Mouse (Mus musculus) hematopoietic stem cell, adult 5-6 weeks (primary cell): ENCODE data around the gene Rubcnl. TPM values are rescaled to one million over a fixed set of nuclear protein-coding genes. Genes with fewer than 3 reads are reported as not detected.
A peak's percentile ranks its signal among the peaks of the same experiment; 100 is the strongest.

Experiments
- ATAC-seq, 2 experiments: fragments of 125-278 bp in 1 of 2; replicated peaks in 1 of 2; 2 replicates each; pipeline ENCODE4 v1.8.0; 2016 to 2017; ENCODE audit warnings: inconsistent platforms in 2 of 2, mild to moderate bottlenecking in 2 of 2, moderate number of reproducible peaks in 2 of 2, low read depth in 1 of 2, moderate TSS enrichment in 1 of 2; ENCODE audit not compliant: low FRiP score in 2 of 2, poor library complexity in 2 of 2, severe bottlenecking in 2 of 2, insufficient read depth in 1 of 2, low TSS enrichment in 1 of 2
- total RNA-seq: library from RNA; stranded (forward); fragments of 172-1452, 232-1000 nt; gene quantifications from 2 replicates; pipeline ENCODE4 v1.2.3, GENCODE M21; 2017

Gene Rubcnl
- total RNA-seq, 1 experiment from 2014 or later = 5.2 TPM

DNA sequence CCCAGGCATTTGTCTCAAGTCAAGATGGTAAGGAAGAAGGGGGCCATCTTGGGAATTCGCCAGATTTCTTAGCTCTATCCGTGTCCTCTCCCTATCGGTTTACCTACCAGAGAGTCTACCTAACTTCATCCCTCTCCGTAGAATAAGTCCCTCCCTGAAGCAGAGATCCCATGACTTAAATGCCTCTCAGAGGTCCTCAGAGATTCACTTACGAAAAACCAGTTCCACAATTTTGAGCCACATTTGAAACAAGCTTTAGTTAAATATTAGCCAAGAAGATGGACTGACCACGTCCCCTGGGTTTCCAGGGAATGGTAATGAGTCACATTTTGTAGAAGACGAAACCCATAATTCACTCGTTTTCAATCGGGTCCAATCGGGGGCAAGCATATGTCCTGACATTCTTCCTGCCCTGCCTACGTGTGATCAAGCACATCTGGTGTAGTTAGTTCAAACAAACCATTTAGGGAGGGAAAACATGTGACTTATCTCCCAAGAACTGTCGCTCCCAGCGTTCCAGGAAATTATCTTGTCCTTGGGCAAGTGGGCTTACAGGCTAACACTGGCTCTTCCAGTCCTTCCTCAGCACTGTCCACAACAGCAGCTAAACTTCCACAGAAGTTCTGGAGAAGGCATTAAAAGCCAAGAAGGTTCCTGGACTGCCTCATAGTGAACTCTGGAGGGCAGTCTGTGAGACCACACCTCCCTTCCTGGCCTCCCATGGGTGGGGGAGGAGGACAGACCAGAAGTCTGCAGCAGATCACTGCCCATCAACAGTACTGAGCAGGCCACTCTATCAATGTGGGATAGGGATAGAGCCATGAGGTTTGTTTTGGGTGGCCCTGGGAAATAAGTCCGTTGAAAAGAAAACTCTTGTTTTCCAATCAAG, 38.9 kb downstream of the Rubcnl start:
- ATAC-seq = no peak

DNA sequence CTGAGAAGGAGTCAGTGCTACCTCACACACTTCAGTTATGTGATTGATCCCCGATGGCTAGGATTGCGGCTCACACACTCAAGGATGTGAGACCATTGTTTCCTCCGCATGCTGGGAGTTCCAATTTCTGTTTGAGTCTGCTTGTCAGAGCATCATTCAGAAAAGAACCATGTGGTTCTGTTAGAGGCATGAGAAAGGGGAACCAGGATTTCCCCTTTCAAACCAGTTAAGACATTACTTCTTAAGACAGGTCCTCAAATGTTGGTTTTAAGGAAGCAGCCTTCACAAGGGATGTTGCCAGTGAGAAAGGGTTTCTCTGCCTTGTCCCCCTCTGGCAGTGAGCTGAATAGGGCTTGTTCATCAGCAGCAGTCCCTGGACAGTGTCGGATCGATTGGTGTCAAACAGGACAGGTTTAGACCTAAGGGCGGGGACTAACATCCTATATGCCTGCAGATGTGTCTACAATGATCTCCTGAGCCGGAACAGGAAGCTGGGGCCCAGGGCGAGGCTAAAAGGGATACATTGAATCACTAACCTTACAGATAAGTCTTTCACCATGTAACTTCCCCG, 41.1 kb downstream of the Rubcnl start:
- ATAC-seq = peak; percentile 72 to 75

DNA sequence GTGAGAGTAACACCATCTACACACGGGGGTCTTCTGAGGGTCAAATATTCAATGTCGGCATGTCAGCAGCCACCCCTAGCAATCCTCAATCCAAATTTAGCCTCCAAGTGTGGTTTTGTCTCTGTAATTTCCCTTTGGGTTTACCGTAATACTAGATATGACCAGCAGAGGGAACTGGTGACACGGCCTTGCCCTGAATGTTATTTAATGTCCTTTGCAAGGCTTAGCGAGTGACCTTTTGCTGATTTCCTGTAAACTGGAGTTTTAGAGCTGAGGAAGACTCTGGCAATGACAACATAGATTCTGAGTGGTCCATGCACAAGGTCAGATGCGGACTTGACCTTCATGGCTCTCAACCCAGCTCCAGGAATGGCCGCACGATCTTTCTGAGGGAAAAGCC, 44.7 kb downstream of the Rubcnl start:
- ATAC-seq = peak; percentile 37 to 54; a peak in 1 of 4 replicates

DNA sequence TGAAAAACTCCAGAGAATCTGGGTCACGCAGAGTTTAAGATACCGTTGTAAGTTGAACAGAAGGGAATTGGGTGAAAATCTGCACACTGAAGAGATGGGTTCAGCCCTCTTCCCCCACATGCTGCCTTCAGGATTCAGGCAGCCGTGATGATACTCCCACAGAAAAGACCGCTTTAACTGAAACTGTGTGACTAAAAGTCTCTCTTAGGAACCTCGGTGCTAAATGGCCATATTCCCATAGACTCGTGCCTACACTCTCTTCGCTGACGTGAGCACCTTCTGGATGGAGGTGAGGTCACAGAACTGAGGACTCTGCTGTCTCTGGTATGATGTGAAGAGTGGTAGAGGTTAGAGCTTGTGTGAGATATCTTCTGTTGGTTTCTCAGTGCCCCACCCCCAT, 48.1 kb downstream of the Rubcnl start:
- no peak for ATAC-seq

DNA sequence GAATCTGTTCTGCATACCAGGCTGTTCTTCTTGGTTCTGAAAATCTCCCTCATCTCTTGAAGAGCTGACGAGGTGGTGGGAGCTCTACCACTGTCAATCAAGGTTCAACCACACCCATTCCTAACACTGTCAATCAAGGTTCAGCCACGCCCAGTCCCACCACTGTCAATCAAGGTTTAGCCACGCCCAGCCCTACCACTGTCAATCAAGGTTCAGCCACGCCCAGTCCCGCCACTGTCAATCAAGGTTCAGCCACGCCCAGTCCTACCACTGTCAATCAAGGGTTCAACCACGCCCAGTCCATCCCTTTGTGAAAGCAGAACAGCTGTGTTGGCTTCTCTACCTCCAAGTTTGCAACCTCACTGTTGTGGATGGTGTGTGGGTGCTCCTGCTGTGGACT, 48.7 kb downstream of the Rubcnl start:
- ATAC-seq = peak in 1 of 2 experiments; percentile 27; a peak in 2 of 4 replicates

DNA sequence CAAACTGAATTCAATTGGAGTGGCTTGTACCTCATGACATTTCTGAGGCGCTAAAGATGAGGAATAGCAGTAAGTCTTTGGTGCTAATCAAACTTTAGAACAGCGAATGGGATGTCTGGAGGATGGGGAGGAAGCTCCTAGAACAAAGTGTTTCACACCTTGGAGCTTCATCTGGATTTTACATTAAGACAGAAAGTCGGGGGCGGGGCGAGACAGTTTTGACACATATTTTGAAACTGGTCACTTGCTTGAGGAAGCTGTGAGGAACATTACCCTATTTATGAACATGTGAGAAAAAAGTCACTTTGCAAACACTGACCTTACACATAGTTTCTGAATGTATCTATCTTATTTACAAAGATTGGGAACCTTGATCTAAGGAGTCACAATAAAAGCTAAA, 49.4 kb downstream of the Rubcnl start:
- no peak for ATAC-seq

DNA sequence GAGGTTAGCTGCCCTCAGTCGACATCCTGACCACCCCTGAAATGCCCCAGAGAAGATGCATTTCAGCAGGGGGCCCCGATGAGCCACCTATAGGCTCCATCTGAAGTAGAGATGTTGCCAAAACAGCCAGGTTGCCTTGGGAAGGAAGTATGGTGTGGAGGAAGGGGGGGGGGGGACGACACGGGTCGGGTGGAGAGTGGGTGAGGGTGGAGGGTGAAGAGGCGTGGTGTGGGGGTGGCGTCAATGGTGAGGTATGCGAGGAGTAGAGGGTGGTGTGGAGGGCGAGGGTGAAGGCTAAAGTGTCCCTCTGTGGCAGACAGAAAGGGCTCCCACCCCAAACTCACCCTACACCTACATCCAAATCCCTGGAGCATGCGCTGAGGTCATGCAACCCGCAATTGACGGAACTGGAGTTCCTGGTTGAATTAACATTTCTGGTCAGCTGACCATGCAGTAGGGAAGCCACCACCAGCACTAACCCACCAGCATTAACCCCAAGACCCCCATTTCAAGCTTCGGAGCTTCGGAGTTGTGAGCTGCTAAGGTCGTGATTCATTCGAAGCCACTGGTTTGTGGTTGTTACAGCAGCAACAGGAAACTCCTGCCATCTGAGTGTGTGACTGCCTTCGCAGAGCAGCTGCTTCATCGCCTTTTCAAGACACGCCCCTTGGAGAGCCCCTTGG, 52.7 kb downstream of the Rubcnl start:
- ATAC-seq = peak; percentile 74 to 76

DNA sequence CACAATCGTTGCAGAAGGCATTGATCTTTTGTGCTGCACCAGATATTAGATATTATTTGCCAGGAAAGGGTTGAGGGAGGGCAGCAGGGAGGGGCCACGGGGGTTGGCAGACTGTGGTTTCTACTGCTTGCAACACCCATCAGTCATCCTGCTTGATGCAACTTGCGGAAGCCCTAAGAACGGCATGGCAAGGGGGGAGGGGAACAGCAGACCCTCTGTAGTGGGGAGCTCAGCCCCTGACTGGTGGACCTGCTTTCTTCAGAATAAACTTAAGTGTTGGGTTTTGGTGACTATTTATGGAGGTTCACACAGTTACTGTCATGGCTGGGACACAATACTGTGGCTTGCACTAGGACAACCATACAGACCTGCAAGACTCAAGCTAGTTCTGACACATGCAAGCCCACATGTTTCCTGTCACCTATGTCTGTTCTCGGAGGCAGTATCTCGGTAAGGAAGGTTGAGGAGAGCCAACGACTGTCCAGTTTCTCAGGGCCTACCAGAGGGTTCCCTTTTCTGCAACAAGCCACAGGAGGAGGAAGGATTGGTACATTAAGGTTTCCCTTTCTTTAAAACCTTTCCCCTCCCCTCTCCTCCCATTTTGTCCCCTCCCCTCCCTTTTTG, 53.6 kb downstream of the Rubcnl start:
- peak; percentile 69 to 75 for ATAC-seq

DNA sequence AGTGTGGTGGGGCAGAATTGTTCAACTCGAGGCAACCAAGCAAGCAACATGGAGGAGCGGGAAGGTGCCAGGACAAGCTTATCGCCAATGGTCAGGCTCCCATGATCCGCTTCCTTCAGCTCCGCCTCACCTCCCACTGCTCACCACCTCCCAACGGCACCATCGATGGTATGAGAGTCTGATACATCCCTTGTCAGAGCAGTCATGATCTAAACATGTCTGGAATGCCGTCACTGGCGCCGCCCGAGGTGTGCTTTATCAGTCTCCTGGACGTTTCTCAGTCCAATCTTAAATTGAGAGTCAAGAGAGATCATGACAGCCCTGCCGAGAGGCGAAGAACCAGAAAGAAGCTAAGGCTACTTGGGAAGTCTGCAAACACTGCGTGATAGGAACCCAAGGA, 55.3 kb downstream of the Rubcnl start:
- ATAC-seq = no peak

DNA sequence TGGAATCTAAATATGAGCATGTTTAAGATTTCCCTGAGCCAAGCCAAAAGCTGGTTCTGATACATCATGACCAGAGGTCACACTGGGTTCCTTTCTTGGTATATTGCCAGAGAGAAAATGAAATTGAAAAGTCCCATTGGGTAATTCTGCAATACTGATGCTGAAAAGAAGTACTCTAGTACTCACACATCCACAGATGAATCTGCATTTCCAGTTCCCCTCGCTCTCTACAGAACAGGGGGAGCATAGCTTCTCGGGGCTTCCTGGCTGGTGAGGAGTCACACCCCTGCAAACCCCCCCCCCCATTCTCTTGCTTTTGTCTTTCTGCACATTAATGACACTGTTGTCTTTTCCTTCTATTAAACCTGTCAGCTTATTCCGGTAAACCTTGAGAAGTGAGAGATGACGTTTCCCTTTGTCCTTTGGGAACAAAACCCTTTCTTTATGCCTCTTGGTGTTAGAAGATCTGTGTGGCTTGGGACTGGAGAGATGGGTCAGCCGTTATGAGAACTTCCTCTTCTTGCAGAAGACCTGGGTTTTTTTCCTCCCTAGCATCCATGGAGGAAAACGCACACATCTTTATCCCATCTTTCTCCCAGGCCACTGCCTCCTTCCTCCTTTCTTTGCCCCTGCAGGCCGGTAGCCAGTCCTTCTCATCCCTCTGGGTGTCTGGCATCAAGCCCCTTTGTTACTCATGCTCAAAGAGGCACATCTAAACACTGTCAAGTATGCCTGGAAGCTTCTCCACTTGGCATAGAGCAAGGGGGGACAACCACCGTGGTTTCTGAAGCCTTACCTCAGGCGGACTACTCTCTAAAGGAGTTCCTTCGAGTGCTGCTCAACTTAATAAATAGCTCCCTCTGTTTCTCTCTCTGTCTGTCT, 59.7 kb downstream of the Rubcnl start:
- ATAC-seq = no peak; a peak in 1 of 4 replicates

DNA sequence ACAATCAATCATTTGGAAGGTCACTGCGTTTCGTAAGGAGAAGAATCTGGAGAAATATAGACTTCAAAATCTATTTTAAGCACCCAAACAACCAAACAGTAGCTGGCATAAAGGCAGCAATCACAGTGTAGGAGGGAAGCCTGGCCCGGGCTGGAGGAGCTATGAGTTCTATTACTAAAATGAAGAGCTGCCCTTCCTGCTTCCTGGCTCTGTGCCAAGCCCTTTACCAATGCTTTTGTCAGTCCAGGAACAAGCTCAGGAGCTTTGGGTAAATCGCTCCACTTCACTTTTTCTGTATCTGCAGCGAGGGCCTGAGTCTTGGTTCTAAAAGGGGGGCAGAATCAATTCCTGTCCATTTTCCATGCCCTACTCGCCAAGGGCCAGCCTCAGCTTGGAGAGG, 62.1 kb downstream of the Rubcnl start:
- no peak for ATAC-seq

Other genes with a start within 250 kb of the Rubcnl start
- gene Lrch1, start 68.2 kb upstream of the Rubcnl start, total RNA-seq = 21.4 and 23.4 TPM in 2 replicates
- gene Lrrc63, start 114.9 kb downstream of the Rubcnl start, total RNA-seq = not detected in 2 replicates
- gene Lcp1, start 115.1 kb downstream of the Rubcnl start, total RNA-seq = 384 and 452 TPM in 2 replicates
- not detected in 2 replicates for gene Cpb2, start 226.3 kb downstream of the Rubcnl start, total RNA-seq